Mouse (Mus musculus) gastrocnemius, adult 2 months (tissue): ENCODE data around the gene Fbxl18. TPM values are rescaled to one million over a fixed set of nuclear protein-coding genes. Genes with fewer than 3 reads are reported as not detected.

Source experiments
- DNase-seq: peaks from one replicate; pipeline ENCODE4 v3.0.0; 2022
- H3K27ac ChIP-seq: fragments of 200-600 bp; 2 replicates; pipeline ENCODE4 v1.8.1; 2022; ENCODE audit warnings: mild to moderate bottlenecking
- H3K4me3 ChIP-seq: fragments of 200-600 bp; 2 replicates; pipeline ENCODE4 v1.8.1; 2022; ENCODE audit warnings: mild to moderate bottlenecking, moderate library complexity
- CTCF ChIP-seq: fragments of 200-600 bp; IDR thresholded peaks from 2 replicates; pipeline ENCODE4 v1.8.1; 2022; ENCODE audit warnings: antibody characterized with exemption, mild to moderate bottlenecking, moderate library complexity
- intact Hi-C: fragments of 180-260 bp; cut with DNase I; formaldehyde crosslinking; loops from one replicate; pipeline ENCODE4 v1.15.1; 2025
- total RNA-seq, 2 experiments: library from RNA; stranded (reverse); gene quantifications; 2 replicates each; pipeline ENCODE4 v1.2.3; 2021

The Fbxl18 gene
- total RNA-seq, 2 experiments from 2014 or later = 5.8 to 6.2 TPM

- intact Hi-C loops = loop anchor here (2.0 to 5.0 kb wide), 3 partner anchors 55 to 108 kb away; partner anchors contain the start of gene Actb
- DNase-seq = peak; percentile 66
- Histone ChIP-seq H3K27ac (peak overlapping the region; percentile 100), H3K4me3 (peak overlapping the region; percentile 99)
- no peak for TF ChIP-seq CTCF
Measured at GRCm38 (mm10) chr5:142822286-142823095, 72.7 kb downstream of the Fbxl18 start.

GRCm38 (mm10) chr5:142821974-142822285 is 73.3 kb downstream of the Fbxl18 start:
- intact Hi-C loops = loop anchor here (2.0 to 5.0 kb wide), 3 partner anchors 55 to 109 kb away; partner anchors contain the start of gene Actb

DNA sequence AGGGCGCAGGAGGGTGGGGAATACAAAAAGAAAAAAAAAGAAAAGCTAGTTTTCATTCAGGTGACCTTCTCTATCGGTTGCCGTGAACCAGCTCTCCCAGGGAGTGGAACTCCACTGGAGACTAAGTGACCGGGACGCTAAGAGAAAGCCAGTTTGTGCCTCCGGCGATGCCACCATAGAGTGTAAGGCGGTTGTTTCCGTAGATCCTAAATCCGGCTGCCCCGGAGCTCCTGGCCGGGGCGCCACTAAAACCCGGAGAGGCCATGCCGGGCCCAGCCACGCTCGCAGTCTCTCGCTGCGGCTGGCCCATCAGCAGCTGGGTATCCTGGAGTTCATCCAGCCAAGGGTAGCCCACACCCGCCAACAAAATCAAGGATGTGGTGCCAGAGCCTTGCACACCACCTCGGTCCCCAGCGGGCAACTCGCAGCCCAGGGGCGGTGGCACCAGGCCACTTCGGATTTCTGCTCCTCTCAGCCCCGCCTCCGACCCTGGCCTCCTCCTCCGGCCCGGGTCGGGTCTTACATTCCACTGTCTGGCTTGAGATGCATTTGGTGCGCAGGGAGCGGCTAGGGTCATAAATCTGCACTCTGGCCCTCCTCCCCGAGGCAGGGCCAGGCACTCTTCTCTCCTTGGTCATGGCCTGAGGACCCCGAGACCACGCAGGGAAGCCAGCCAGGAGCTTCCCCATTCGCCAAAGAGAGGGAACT is 73.8 kb downstream of the Fbxl18 start:
- no peak for TF ChIP-seq CTCF
- peak; percentile 98 for DNase-seq
- Histone ChIP-seq H3K4me3 (peak overlapping the region; percentile 99), H3K27ac (peak overlapping the region; percentile 100)
- intact Hi-C loops = loop anchor here (5.0 kb wide), 2 partner anchors 56 to 86 kb away; partner anchors contain the start of gene Actb

More at GRCm38 (mm10) chr5:142821974-142822285, 73.3 kb downstream of the Fbxl18 start:
- DNase-seq = no peak
- H3K27ac ChIP-seq = peak overlapping the region; percentile 100
- peak overlapping the region; percentile 99 for H3K4me3 ChIP-seq
- no peak for TF ChIP-seq CTCF

DNA sequence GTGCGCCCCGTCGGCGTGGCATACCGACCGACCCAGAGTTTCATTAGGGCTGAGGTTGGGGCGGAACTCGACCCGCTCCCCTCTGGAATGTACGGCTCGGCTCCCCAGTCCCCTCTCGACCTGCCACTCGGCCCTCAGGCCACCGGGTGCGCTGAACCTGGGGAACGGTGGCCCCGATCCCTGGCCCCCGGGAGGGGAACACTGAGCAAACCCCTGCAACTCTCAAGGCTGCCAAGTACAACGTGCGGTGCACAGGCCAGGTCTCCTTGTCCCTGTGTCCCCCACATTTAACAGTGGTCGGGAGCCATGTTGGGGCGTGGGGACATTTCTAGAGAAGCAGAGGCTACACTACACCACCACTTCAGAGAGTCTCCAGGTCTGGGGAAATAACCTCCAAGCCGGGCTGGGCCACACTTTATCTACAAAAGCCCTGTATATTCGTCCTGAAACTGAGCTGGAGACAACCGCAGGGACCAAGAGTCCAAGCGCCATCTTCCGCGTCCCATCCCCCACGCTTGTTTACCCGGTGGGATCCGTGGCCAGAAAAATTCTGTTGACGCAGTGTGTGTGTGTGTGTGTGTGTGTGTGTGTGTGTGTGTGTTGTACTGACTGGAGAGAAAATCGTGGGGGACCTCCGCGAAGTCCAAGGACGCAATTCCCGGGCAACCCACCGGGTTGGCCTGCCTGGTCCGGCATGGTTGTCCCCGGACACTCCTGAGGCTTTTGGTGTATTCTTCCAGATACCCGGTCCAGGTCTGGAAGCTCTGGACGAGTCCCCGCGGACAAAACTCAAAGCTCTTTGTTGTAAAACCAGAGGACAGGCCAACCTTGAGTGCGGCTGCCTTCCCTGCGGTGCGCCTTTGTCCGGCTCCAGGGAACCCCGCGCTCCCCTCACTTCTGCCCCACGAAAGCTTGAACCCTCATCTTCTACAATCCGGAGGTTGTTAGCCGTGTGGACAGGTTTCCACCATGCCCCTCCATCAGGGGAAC is 74.7 kb downstream of the Fbxl18 start:
- TF ChIP-seq CTCF = no peak
- Histone ChIP-seq H3K27ac (peak overlapping the region; percentile 100), H3K4me3 (peak overlapping the region; percentile 99)
- intact Hi-C loops = loop anchor here (5.0 kb wide), 2 partner anchors 57 to 87 kb away; partner anchors contain the start of gene Actb
- DNase-seq = peak; percentile 82

DNA sequence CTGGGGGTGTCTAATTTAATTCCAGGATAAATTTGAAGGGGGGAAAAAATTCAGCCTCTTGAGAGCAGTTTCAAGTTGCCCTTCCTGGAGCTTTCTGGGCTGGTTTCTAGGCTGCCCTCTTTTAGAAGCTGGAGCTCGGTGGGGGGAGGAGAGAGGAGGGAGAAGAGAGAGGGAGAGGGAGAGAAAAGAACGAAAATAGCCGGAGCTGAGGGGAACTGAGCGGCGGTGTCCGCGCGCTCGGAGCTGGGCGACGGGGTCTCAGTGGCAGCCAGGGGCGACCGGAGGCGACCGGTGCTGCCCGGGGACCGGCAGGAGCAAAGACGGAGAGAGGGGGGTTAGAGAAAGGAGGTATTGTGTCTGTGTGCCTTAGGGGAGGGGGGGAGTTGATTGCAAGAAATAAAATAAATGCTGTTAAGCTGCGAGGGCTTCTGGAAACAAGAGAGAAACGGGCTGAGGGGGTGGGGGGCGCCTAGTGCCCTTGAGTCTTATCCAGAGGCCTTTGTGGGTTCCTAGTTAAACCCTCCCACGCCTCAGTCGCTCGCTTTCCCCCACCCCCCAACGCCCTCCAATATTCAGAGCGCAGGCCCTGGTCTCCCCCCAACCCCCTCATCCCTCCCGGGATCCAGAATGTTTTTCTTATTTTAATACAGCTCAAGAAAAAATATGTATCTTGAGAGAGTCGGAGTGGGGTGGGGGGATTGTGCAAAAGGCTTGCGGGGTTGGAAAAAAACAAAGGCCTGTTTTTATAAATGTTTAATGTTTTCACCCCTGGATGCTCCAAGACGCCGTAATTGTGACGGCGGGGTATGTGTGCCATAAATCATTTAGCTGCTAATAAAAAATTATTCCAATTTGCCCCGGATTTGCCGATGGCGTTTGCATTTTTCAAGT is 75.6 kb downstream of the Fbxl18 start:
- Histone ChIP-seq H3K4me3 (peak overlapping the region; percentile 99), H3K27ac (peak overlapping the region; percentile 100)
- intact Hi-C loops = loop anchor here (5.0 kb wide), 2 partner anchors 58 to 88 kb away; partner anchors contain the start of gene Actb
- TF ChIP-seq CTCF = no peak
- DNase-seq = peak; percentile 78

GRCm38 (mm10) chr5:142818435-142819360 is 76.5 kb downstream of the Fbxl18 start:
- 0 out of 2 replicates have a peak, but pooled peaks have one; percentile 16 for TF ChIP-seq CTCF
- peak; percentile 85 for DNase-seq
- intact Hi-C loops = no loop called here
- Histone ChIP-seq H3K4me3 (peak overlapping the region; percentile 99), H3K27ac (peak overlapping the region; percentile 100)

DNA sequence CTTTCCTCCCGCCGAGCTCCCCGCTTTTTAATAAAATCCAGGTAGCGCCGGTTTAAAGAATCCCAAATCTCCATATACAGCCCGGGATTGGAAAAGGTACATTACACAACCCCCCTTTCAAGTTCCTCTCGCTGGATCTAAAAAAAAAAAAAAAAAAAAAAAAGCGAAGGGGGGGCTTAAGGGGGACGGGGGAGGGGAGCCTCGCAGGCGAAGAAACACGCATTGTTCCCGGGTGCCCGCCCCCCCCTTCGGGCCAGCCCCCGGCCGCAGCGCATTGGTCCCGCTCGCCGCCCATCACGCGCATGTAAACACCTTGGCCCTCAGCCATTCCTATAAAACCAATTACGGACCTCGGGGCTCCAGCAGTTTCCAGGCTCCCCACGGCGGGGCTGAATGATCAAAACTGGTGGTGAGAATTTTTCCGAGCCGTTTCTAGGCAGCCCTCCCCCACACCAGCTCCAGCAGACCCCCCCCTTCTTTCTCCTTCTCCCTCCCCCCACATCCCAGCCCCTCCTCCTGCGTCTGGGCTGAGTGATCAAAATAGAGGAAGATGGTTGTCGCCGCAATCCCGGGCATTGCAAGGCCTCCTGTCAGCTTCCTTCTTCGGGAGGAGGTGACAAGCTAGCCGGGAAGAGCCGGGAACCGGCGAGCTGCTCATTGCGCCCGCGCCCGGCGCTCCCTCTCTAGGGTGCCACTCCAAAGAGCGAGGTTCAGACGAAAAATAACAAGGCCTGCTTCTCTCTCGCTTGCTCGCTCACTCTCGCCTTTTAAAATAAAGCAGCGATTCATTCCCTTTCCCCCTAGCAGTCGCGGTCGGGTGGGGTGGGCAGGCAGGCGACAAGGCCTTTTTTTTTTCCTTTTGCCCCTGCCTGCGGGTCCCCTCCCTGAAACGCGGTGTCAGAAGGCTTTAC is 77.4 kb downstream of the Fbxl18 start, which contains the start of gene Tnrc18:
Tnrc18 (minus strand) TSS at position 139 of the 911 bp plus-strand sequence.
- no peak; the same call in 1 of the 2 replicates for TF ChIP-seq CTCF
- intact Hi-C loops = loop anchor here (2.0 kb wide), 1 partner anchor 49 kb away; no protein-coding TSS in a partner anchor

More for the DNA sequence above, 77.4 kb downstream of the Fbxl18 start, which contains the start of gene Tnrc18:
- Histone ChIP-seq H3K4me3 (peak within 1 kb of the TSS; percentile 99), H3K27ac (peak within 1 kb of the TSS; percentile 100)
- DNase-seq = peak; percentile 99

Other genes starting within 250 kb of the Fbxl18 start
- not detected for gene Slc29a4, start 202.9 kb downstream of the Fbxl18 start, total RNA-seq
- 10 to 100 TPM; 31.5 to 32.0 TPM for gene Tnrc18, start 77.8 kb downstream of the Fbxl18 start, total RNA-seq
- gene Actb, start 11.3 kb upstream of the Fbxl18 start, total RNA-seq = 100 to 1,000 TPM; 365 to 571 TPM
- gene Fscn1, start 64.9 kb upstream of the Fbxl18 start, total RNA-seq = 1 to 10 TPM; 4.4 to 7.3 TPM
- gene Rnf216, start 217.6 kb upstream of the Fbxl18 start, total RNA-seq = 10 to 100 TPM; 19.0 to 19.8 TPM